Mouse (Mus musculus) stomach, embryonic 14.5 days (tissue): ENCODE data around the gene Myo15. TPM values are rescaled to one million over a fixed set of nuclear protein-coding genes. Genes with fewer than 3 reads are reported as not detected.

Source experiments
- ATAC-seq: fragments of 200-750 bp; cut with Nextera tagmentation; 2 replicates; pipeline ENCODE4 v1.8.0; 2017; ENCODE audit warnings: low read depth, moderate TSS enrichment; ENCODE audit not compliant: insufficient number of reproducible peaks, insufficient read depth, low FRiP score
- H3K27ac ChIP-seq: fragments of 300-500 bp; sonication (generic); 2 replicates; pipeline ENCODE4 v1.5.1; 2014; ENCODE audit warnings: mild to moderate bottlenecking, low read length, moderate library complexity, mixed read lengths
- H3K27me3 ChIP-seq: fragments of 300-500 bp; sonication (generic); 2 replicates; pipeline ENCODE4 v1.6.1; 2014; ENCODE audit warnings: low read length, control low read depth, mixed read lengths; ENCODE audit not compliant: control insufficient read depth, insufficient read depth
- H3K36me3 ChIP-seq: fragments of 300-500 bp; sonication (generic); 2 replicates; pipeline ENCODE4 v1.6.1; 2014; ENCODE audit warnings: mild to moderate bottlenecking, control low read depth, low read length, moderate library complexity, mixed read lengths; ENCODE audit not compliant: control insufficient read depth, insufficient read depth
- H3K4me1 ChIP-seq: fragments of 300-500 bp; sonication (generic); 2 replicates; pipeline ENCODE4 v1.6.1; 2014; ENCODE audit warnings: low read length, control low read depth, mixed read lengths; ENCODE audit not compliant: control insufficient read depth, insufficient read depth
- H3K4me2 ChIP-seq: fragments of 300-500 bp; sonication (generic); replicated peaks from 2 replicates; pipeline ENCODE4 v1.6.1; 2014; ENCODE audit warnings: low read depth, low read length, control low read depth
- H3K4me3 ChIP-seq: fragments of 300-500 bp; sonication (generic); 2 replicates; pipeline ENCODE4 v1.5.1; 2014; ENCODE audit warnings: low read depth, low read length, control low read depth
- H3K9ac ChIP-seq: fragments of 300-500 bp; sonication (generic); replicated peaks from 2 replicates; pipeline ENCODE4 v1.6.1; 2014; ENCODE audit warnings: low read depth, mild to moderate bottlenecking, control low read depth, low read length, moderate library complexity, mixed read lengths
- H3K9me3 ChIP-seq: fragments of 300-500 bp; sonication (generic); 2 replicates; pipeline ENCODE4 v1.6.1; 2016; ENCODE audit warnings: low read depth, low read length, control low read depth; ENCODE audit not compliant: control insufficient read depth
- WGBS: fragments of 180-500 bp; shearing (Covaris S2); extraction: QIAGEN DNeasy Blood & Tissue Kit; methylation state at CpG from one replicate; pipeline ENCODE4 v1.1.7; 2014; 5-methylcytosine and 5-hydroxymethylcytosine counted together
- polyA plus RNA-seq: library from polyadenylated mRNA; unstranded; fragments of >200 nt; fragmentation: Nextera tagmentation; extraction: Ambion mirVana; gene quantifications from 2 replicates; pipeline ENCODE4 v1.2.1, GENCODE M21; 2014

Gene Myo15
- polyA plus RNA-seq, 1 experiment from 2014 or later: 0.13 TPM

DNA sequence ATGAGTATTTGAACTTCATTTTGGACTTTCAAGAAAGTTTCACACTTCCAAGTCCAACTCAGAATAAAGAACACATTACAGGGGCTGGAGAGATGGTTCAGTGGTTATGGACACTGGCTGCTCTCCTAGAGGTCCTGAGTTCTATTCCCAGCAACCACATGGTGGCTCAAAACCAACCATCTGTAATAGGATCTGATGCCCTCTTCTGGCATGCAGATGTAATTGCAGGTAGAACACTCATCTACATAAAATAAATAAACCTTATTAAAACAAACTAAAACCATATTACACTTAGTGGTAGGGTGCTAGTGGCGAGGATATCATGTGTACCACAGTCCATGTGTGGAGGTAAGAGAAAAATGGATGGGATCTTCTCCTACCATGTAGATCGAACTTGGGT lies 43.4 kb downstream of the Myo15 start:
- H3K4me2 ChIP-seq: no peak overlapping the region
- ATAC-seq: no peak

DNA sequence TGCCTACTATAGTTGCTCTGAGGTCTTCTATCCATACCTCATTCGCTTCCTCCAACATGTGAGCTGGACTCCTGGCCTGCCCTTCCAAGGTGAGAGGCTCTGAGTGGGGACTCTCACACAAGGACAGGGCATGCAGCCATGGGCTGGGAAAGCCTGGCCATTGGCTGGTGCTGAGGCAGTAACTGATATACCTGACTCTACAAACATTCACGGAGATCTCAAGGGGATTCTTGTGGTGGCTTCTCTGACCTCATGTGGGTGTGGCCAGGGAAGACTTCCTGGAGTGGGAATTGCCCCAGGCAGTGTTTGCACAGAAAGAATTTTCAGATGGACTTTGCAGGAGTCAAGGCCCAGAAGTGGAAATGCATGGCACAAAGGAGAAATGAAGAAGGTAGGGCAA lies 45.8 kb downstream of the Myo15 start:
- Histone ChIP-seq H3K4me2 (no peak overlapping the region), H3K27ac (no peak overlapping the region), H3K9me3 (no peaks in the 10 kb centered on the region), H3K9ac (no peak overlapping the region), H3K4me1 (no peaks in the 10 kb centered on the region), H3K4me3 (no peak overlapping the region), H3K27me3 (no peaks in the 10 kb centered on the region), H3K36me3 (no peaks in the 10 kb centered on the region)
- 45% methylated on average over 2 of the region's 2 CpGs for WGBS
- ATAC-seq: peak; percentile 46; the same call in 1 of the 2 replicates

More for the DNA sequence above, 43.4 kb downstream of the Myo15 start:
- Histone ChIP-seq H3K27me3 (no peaks in the 10 kb centered on the region), H3K4me1 (no peaks in the 10 kb centered on the region), H3K9ac (no peak overlapping the region), H3K9me3 (no peaks in the 10 kb centered on the region), H3K27ac (no peak overlapping the region), H3K36me3 (no peaks in the 10 kb centered on the region), H3K4me3 (no peak overlapping the region)
- 78% methylated on average over 2 of the region's 2 CpGs for WGBS

DNA sequence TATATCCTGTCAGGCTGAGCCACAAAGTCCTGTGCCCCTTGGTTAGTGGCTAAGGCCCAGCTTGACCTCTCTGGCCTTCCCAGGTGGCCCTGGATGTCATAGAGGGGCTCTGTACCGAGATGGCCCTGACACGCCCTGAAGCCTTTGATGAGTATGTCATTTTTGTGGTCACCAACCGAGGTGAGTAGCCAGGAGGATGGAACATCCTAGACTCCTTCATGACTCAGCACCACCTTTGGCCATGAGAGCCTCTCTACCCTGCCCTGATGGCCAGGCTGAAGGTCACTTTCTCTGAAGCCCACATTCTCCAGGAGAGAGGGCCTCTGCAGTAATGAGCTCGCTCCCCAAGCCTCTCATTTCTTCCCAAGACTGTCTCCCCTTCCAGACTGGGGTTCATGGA lies 49.2 kb downstream of the Myo15 start:
- 73% methylated on average over 4 of the region's 4 CpGs for WGBS
- no peaks in the 10 kb centered on the region for H3K4me1 ChIP-seq
- H3K9me3 ChIP-seq: no peaks in the 10 kb centered on the region
- H3K36me3 ChIP-seq: no peaks in the 10 kb centered on the region
- no peak overlapping the region for H3K4me3 ChIP-seq
- no peak overlapping the region for H3K4me2 ChIP-seq
- H3K27ac ChIP-seq: no peak overlapping the region
- no peak overlapping the region for H3K9ac ChIP-seq
- H3K27me3 ChIP-seq: no peaks in the 10 kb centered on the region
- no peak for ATAC-seq

DNA sequence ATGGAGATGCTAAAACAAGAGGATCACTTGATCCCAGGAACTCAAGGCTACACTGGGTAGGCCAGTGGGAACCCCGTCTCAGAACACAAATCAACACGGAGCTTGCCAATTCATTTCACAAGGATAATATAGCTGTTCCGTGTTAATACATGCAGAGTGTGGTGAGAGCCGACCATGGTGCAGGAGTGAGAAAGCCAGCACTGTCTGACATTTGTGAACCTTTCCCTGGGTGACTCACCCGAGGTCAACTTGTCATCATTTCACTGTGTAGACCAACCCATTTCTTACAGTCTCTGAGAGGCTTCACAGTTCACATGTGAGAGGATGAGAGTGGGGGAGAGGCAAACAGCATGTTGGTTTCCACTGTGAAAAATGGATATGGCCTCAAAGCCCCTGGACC lies 52.9 kb downstream of the Myo15 start:
- Histone ChIP-seq H3K36me3 (no peaks in the 10 kb centered on the region), H3K9me3 (no peaks in the 10 kb centered on the region), H3K27me3 (no peaks in the 10 kb centered on the region), H3K4me1 (no peaks in the 10 kb centered on the region), H3K9ac (no peak overlapping the region), H3K4me3 (no peak overlapping the region), H3K27ac (no peak overlapping the region), H3K4me2 (no peak overlapping the region)
- ATAC-seq: no peak
- 73% methylated on average over 5 of the region's 5 CpGs for WGBS

DNA sequence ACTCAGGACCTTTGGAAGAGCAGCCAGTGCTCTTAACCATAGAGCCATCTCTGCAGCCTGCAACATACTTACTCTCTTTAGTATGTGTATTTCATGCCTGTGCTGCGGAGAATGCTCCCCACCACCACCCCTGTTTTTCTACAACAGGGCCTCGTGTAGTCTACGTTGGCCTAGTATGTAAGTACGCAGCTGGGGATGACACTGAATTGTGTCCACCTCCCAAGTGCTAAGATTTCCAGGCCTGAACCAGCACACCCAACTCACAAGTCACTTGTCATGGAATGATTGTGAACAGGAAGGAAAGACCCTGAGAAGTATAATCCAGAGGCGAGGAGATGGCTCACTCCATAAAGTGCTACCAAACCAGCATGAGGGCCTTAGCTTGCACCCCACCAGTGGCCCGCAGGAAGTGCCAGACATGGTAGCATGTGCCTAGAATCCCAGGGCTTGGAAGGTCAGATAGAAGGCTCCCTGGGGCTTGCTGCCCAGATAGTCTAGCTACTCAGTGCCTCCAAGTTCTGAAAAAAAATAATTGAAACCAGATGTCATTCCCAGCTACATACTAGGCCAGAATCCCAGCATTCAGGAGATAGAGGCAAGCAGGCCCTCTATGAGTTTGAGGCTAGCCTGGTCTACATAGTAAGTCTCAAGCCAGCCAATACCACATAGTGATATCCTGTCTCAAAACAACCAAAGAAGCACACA lies 53.7 kb downstream of the Myo15 start:
- H3K4me3 ChIP-seq: no peak overlapping the region
- H3K27me3 ChIP-seq: no peaks in the 10 kb centered on the region
- H3K36me3 ChIP-seq: no peaks in the 10 kb centered on the region
- no peaks in the 10 kb centered on the region for H3K9me3 ChIP-seq
- WGBS: 90% methylated on average over 6 of the region's 6 CpGs
- no peak for ATAC-seq
- H3K9ac ChIP-seq: no peak overlapping the region
- H3K4me2 ChIP-seq: no peak overlapping the region
- no peak overlapping the region for H3K27ac ChIP-seq
- no peaks in the 10 kb centered on the region for H3K4me1 ChIP-seq

DNA sequence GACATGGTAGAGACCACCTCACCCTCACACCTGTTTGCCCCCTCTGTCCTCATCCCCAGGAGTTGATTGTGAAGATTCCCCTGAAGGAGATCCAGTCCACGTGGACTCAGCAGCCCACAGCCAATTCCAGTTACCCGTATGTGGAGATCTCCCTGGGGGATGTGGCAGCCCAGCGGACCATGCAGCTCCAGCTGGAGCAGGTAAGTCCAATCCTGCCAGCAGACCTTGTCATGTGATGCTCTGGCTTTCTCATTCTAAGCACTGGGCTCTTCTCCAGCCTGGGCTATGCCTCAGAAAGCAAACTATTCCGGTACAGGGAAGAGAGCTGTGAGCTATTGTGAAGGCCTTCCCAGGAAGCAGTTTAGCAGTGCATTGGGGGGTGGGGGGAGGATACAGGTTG lies 57.3 kb downstream of the Myo15 start:
- Histone ChIP-seq H3K27me3 (no peaks in the 10 kb centered on the region), H3K4me1 (no peaks in the 10 kb centered on the region), H3K36me3 (no peaks in the 10 kb centered on the region), H3K4me2 (no peak overlapping the region), H3K27ac (no peak overlapping the region), H3K9ac (no peak overlapping the region), H3K4me3 (no peak overlapping the region), H3K9me3 (no peaks in the 10 kb centered on the region)
- ATAC-seq: no peak
- 78% methylated on average over 4 of the region's 4 CpGs for WGBS

DNA sequence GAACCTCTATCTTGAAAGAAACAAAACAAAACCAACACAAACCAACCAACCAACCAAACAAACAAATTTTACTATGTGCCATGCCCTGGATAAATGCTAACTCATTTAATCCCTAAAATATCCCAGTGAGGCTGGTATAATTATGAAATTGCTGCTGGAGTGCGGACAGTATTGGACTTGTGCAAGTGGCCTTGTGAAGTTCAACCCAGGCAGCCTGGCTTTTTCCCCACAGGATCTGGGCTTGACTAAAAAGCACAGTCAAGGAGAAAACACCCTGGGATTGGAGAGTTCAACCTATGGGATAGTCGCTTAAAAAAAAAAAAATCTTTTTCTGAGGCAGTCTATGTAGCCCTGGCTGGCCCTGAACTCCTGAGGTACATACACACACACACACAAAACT lies 66.5 kb downstream of the Myo15 start:
- Histone ChIP-seq H3K4me1 (peaks cover 12% of the 10 kb centered on the region), H3K9ac (no peak overlapping the region), H3K4me3 (peak overlapping the region; percentile 99; the same call in 1 of the 2 replicates), H3K27me3 (no peaks in the 10 kb centered on the region), H3K9me3 (no peaks in the 10 kb centered on the region), H3K36me3 (no peaks in the 10 kb centered on the region; the same call in 1 of the 2 replicates), H3K27ac (no peak overlapping the region; the same call in 1 of the 2 replicates), H3K4me2 (peak overlapping the region; percentile 80)
- 88% methylated on average over 2 of the region's 2 CpGs for whole genome bisulfite sequencing
- ATAC-seq: no peak

DNA sequence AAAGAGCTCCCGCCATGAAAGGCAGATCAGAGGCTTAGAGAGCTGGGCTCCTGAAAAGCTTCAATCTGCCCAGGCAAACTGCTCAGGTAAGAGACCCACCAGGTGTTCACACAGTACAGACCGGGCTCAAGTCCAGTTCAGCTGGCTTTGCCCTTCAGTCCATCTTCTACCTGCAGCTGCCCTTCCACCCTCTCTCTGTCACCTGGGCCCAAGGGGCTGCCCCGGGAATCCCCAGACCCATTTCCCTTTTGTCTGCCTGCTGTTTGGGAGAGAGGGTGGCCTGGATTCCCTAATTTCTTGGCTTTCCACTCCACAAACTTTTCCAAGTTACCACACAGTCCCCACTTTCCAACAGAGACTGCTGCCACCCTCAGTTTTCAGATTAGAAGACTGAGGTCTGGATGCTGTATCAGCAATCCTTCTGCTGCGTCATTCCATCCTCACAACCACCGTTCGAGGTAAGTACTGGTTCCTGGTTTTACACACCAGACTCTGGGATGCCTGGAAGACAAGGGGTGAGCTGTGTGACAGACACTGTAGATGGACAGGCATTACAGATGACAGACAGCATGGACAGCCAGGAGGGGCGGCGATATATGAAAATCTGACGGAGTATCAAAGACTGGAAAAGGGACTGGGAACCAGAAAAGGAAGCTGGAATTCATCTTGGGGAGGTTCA lies 67.2 kb downstream of the Myo15 start, which contains the start of gene Alkbh5:
TSS of gene Alkbh5 (plus strand) at position 202 of the 679 bp plus-strand sequence.
- H3K4me1 ChIP-seq: peaks cover 18% of the 10 kb centered on the region
- H3K36me3 ChIP-seq: no peaks in the 10 kb centered on the region; the same call in 1 of the 2 replicates
- H3K4me2 ChIP-seq: peak within 1 kb of the TSS; percentile 80
- H3K27me3 ChIP-seq: no peaks in the 10 kb centered on the region
- H3K9ac ChIP-seq: peak within 1 kb of the TSS; percentile 95
- peak within 1 kb of the TSS; percentile 99 for H3K4me3 ChIP-seq
- ATAC-seq: no peak
- WGBS: 18% methylated on average over 9 of the region's 9 CpGs
- H3K27ac ChIP-seq: peak within 1 kb of the TSS; percentile 100
- no peaks in the 10 kb centered on the region for H3K9me3 ChIP-seq
